Mouse (Mus musculus): Measurements from ENCODE around the gene Col28a1. TPM values are rescaled to one million over a fixed set of nuclear protein-coding genes. Genes with fewer than 3 reads are reported as not detected.

Gene Col28a1
- polyA plus RNA-seq (2015; fragmentation: Nextera tagmentation; extraction: Ambion mirVana): 1.7 and 2.0 TPM in 2 replicates

DNA sequence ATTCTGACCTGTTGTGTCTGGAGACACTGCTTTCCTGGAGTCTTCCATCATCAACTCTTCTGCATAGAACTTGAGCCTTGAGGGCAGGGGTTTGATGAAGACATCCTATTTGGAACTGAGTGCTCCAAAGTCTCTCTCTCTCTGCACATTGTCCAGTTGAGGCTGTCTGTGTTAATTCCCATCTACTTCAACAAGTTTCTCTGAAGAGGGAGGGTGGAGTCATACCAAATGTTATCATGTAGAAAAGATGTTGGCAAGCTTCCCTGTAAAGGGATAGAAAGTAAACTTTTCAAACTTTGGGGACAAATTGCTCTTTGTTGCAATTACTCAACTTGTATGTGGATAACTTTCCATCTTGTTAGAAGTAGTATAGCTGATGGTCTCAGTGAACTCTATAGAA, at the start of gene Col28a1:
Gene Col28a1, minus strand, starts transcription at position 101 of the 400 bp plus-strand sequence.

DNA sequence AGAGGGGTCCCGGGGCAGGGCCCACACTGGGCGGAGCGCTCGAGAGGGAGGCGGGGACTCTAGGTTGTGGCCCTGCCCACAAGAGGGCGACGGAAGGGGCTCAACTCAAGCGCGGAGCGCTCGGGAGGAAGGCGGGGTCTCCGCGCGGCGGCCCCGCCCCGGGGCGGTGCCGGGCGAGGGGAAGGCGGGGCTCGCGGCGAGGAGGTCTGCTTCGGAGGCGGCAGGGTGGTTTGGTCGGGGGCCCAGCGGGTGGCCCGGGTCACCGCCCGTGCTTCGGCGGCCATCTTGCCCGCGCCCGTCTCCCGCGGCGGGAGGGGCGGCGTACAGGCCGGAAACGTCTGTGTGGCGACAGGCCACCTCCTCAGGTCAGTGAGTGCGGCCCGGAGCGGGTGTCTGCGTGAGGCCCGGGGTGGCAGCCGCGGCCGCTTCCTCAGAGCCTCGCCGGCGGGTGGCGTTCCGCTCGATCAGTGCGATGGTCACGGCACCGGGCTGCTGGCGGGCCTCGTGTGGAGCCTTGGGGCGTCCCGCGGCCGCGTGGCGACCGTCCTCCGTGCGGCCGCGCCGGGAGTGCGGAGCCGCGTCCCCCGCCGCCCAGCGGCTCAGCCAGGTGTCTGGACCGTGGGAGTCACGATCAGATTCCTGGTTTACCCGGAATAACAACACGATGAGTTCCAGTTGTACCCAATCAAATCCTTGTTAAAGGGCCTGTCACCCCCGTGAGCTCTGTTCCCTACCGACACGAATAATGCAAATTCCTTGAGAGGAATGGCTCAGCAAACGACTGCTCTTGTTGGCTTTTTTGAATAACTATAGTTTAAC, 16.8 kb upstream of the Col28a1 start, which contains the start of gene Mios:
Gene Mios, plus strand, starts transcription at position 176 of the 819 bp plus-strand sequence.

Other genes with a start within 250 kb of the Col28a1 start
- gene Mios, start 16.6 kb upstream of the Col28a1 start, polyA plus RNA-seq (2015; fragmentation: Nextera tagmentation; extraction: Ambion mirVana): 14.0 and 14.4 TPM in 2 replicates
- gene Rpa3, start 66.6 kb upstream of the Col28a1 start, polyA plus RNA-seq (2015; fragmentation: Nextera tagmentation; extraction: Ambion mirVana): 63.3 and 70.3 TPM in 2 replicates
- gene Umad1, start 66.7 kb upstream of the Col28a1 start, polyA plus RNA-seq (2015; fragmentation: Nextera tagmentation; extraction: Ambion mirVana): 12.7 and 13.0 TPM in 2 replicates
- gene Gm45062, start 66.8 kb upstream of the Col28a1 start, polyA plus RNA-seq (2015; fragmentation: Nextera tagmentation; extraction: Ambion mirVana): 2.0 and 2.7 TPM in 2 replicates